Mouse (Mus musculus) neutrophil, adult 5-6 weeks (primary cell): ENCODE measurements around the gene Galnt10. TPM values are rescaled to one million over a fixed set of nuclear protein-coding genes. Genes with fewer than 3 reads are reported as not detected.
A peak's percentile ranks its signal among the peaks of the same experiment; 100 is the strongest.

ENCODE experiments used
- ATAC-seq: fragments of 151-379, 151-347 bp; 2 replicates; pipeline ENCODE4 v1.8.0; 2017; ENCODE audit warnings: mild to moderate bottlenecking, moderate TSS enrichment; ENCODE audit not compliant: insufficient number of reproducible peaks, poor library complexity, low FRiP score, severe bottlenecking; ENCODE audit errors: extremely low read depth
- total RNA-seq: library from RNA; stranded (forward); fragments of 200-1000 nt; gene quantifications from 2 replicates; pipeline ENCODE4 v1.2.3, GENCODE M21; 2017

Galnt10 gene
- total RNA-seq, 1 experiment from 2014 or later, result 18.2 TPM

DNA sequence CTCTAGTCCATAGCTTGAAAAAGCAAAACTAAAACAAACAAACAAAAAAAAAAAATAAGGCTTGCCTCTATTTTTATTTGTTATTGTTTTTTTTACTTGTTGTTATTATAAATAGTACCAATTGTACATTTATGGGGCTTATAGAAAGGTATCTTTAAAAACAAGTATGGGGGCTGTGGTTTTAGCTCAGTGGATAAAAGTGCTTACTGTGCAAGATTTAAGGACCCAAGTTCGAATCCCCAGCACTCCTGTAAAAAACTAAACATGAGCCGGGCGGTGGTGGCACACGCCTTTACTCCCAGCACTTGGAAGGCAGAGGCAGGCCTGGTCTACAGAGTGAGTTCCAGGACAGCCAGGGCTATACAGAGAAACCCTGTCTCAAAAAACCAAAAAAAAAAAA is 116.1 kb downstream of the Galnt10 start:
- ATAC-seq, result no peak

DNA sequence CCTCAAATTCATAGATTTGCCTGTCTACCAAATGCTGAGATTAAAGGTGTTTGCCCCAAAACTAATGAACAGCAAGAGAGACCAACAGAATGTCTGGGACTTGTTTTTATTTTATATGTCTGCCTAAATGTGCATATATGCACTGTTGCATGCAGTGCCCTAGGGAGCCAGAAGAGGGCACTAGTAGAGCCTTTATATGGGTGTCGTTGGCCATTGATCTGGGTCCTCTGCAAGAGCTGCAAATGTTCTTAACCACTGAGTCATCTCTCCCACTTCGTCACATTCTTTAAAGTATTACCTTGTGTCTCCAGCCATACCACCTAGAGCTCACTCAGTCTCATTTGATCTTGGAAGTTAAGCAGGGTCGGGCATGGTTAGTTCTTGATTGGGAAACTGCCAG is 118.9 kb downstream of the Galnt10 start:
- ATAC-seq, result no peak

DNA sequence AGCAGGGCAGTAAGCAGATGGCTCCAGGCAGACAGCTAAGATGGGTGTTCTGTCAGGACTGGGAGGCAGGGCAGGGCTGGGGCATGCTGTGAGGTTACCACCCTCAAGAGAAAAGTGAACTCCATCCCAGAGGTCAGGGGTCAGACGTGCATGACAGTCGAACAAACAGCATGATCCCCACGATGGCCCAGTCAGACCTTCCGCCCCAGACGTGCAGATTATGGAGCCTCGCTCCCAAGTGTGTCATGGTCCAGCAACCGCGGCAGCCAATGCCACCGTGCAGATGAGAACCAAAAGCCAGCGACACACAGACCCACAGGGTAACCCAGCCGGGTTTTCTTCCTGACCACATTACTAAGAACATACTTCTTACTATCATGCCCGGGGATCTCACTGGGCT is 121.4 kb downstream of the Galnt10 start:
- no peak for ATAC-seq

DNA sequence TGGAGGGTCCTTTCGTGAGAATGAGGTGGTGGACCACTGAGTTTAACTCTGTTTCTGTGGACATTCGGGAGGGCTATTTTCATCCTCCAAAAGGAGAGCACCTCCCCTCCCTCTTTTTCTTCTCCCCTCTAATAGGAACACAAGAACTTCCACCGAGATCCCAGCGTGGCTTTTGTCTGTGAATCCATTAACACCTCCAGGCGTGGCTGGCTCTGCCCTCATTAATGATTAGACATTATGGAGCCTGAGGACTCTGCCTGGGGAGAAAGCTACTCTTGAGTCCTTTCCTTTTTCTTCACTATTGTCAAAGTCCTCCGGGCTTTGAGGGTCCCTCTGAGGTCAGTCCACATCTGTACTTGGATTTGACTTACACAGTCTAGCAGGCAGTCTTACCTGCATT is 121.9 kb downstream of the Galnt10 start:
- ATAC-seq, result no peak

DNA sequence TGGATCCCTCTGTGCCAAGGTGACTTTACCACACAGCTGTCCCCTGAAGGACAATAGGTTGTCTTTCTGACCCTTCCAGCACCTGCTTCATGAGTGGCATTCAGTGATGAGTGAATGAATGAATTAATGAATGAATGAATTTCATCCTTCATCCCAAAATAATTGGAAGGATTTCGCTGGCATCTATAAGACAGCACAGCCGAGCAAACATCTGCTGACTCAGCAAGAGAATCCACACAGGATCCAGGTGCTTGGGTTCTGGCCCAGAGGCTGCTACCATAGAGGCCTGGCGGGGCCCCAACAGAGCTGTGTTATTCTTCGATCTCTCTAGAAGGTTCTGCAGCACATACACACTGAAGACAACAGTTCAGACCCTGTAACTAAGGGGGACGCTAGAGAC is 125.5 kb downstream of the Galnt10 start:
- no peak for ATAC-seq

DNA sequence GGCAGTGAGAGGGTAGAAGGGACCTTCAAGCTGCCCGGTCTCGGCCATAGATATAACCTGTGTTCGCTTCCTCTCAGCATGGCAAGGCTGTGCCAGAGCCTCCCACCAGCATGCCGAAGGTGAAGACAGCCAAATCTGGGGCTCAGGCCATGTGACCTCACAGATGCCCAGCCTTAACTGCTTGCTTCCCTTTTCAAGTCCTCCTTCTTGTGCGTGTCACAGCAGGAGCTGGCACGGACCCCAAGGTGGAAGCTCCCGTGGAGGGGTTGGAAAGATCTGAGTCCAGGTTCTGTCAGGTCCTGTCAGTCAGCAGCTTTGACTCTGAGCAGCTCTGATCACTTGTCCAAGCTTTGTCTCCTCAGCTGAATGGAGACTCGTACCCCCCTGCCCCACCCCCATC is 126.4 kb downstream of the Galnt10 start:
- ATAC-seq, result no peak

DNA sequence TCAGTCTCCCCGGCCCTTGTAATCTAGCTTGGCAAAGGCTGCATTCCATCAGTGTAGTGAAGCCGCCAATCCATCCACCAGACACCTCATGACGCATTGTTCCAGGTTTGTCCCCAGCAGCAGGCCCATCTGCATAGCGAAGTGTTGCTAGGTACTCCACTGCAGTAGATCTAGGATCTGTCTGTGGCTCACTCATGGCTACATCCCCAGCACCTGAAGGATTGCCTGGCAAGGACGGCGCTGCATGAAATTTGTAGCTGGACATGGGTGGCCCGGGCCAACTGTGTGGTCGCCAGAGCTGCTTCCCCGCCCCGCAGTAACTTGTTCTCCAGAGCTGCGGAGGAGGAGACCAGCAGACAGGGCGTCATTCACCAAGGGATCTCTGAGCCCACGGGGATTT is 128.2 kb downstream of the Galnt10 start:
- no peak for ATAC-seq

DNA sequence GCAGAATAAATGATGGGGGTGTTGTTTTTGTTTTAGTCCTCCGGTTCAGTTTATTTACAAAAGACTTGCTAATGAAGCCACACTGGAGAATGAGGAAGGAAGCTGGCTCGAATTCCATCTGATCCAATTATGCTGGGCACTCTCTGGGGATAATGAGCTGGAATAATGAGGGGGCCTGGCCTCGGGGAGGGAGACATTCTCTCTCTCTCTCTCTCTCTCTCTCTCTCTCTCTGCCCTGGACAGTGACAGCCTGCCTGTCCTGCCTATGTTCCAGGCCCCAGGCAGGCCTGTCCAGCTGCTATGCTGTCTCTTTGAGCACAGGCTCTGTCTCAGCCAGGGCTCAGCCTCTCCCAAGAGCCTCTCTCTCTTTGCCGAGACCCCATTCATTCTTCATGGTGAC is 128.7 kb downstream of the Galnt10 start:
- ATAC-seq, result no peak

DNA sequence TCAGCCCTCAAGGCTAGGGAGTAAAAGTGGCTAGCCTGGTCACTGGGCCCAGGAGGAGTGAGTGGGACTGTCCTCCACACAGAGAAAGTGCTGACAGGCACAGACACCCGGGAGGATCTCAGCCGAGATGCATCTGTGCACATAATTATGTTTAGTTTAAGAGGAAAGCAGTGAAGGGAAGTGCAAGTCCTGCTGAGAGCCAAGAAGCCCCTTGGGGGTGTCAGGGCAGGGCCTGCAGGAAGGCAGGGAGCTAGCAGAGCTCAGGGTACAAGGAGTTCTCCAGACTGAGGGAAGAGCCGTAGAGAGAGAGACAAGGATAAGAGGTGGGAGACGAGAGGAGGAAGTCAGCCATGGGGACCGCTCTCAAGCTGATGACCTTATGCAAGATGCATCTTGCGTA is 130.6 kb downstream of the Galnt10 start:
- ATAC-seq, result no peak

DNA sequence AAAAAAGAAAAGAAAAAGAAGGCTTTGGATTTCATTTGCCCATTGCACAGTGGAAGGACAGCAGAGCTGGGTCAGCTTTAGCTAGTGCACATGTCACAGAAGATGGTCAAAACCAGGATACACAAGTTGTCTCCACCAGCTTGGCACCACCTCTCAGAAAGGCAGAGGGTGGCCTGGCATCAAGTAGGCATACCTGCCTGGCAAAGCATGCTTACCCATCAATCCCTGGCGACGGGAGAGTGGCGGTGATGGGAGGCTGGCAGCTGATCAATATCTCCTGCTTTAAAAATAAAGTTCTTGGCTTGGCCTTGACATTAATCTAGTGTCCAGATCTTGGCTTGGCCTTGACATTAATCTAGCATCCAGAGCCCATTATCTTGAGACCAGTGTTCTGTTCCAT is 131.3 kb downstream of the Galnt10 start:
- ATAC-seq, result no peak

DNA sequence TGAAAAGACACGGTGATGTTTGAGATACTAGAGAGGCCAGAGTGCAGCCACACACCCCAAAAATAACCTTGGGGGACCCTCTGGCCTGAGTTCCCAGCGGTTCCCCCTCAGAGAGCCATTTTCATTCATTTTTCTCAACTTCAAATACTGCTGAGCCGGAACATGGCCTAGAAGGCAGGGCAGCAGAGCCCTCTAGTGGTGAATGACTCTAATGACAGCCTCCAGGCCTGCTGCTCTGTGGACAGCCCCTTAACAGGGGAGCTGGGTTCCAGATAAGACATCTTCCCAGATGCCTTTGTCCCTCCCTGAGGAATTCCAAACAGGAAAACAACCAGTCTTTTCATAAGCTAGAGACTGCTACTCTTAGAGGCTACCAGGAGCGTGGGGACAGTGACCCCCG is 133.1 kb downstream of the Galnt10 start:
- ATAC-seq, result peak; percentile 70

DNA sequence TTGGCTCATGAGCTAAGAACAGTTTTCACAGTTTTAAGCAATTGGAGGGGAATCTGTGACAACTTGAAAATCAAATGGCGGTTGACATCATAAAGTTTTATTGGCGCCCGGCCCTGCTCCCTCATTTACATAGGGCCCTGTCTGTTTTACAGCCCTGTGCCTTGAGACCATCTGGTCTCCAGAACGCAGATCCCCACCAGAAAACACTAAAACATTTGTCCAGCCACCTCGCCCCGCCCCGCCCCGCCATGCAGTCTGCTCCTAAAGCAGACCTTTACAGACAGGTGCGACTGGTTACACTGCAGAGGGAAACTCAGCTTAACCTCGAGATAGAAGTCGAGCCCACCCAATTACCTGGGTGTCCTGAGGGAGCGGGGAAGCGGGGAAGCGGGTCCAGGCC is 134.6 kb downstream of the Galnt10 start:
- no peak for ATAC-seq

DNA sequence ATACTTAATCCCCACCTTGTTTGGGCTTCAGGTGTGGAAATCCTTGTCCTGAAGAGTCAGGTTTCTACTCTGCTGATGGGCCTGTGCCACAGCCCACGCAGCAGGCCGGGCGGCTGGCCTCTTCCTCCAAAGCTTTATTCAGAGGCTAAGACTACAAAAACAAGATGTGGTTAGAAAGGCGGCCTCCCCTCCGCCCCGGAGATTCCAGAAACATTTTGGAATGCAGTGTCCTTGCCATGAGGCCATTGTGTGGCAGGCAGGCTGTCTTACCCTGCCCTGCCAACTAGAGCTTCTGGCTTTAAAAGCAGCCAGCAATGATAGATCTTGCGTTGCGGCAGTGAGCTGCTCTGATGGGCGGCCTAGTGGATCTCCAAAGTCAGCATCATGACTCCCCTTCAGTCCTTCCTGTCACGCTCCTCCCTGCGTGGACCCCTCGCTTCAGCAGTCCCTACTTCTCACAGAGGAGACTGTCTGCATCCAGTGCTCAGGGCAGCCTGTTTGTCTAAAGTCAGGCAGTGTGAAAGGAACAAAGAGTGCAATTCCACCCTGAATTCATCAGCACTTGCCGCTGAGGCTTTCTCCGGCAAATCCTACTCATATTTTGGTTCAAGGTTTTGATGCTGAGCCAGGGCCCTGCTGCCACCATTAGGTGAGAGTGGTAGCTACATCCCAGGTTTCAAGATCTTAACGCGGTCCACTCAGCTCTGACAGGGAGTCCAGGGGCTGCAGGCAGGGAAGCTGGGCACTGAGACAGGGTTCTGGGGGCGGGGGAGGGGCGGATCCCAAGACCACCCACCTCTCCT is 141.6 kb downstream of the Galnt10 start:
- no peak for ATAC-seq

DNA sequence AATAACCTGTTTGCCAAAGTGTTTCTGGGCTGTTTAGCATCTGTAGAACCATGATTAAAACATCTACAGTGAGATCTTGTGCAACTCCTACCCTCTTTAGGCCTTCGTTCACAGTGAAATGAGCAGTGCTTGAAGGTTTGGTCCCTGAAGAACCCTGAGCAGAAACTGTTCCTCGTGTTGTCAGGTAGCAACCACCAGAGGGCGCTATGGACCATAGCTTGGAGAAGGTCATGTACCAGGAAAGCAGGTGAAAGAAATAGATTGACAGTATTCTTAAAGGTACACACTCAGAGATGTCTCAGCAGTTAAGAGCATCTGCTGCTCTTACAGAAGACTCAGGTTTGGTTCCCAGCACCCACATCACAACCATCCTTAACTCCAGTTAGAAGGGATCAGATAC is 142.7 kb downstream of the Galnt10 start:
- peak; percentile 52; the same call in 1 of the 2 replicates for ATAC-seq

DNA sequence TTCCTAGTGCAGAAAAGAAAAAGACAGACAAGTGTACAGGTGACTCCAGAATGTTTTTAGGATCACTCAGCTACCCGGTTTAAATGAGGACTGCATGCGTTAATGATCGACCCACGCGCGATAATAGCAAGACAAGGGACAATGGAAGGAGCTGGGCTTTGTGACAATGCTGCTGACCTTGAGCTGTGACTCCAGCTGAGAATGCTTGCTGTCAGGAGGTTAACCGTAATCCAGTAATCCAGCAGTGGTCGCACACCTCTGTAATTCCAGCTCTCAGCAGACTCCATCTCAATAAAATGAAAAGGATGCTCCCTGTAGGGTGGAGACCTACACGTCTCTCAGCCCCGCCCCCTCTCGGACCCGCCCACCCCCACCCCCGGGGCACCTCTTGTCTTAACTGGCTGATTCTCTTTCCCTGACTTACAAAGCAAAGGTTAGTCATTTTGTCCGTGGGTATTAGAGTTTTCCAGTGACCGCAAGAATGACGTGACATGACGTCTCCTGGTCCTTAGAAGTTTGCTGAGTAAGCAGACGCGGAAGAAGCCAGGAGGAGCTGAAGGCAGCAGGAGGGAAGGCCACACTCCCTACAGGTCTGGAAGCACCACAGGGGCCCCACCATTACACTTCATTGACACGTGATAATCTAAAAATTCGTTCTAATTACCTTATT is 145.8 kb downstream of the Galnt10 start:
- no peak for ATAC-seq

DNA sequence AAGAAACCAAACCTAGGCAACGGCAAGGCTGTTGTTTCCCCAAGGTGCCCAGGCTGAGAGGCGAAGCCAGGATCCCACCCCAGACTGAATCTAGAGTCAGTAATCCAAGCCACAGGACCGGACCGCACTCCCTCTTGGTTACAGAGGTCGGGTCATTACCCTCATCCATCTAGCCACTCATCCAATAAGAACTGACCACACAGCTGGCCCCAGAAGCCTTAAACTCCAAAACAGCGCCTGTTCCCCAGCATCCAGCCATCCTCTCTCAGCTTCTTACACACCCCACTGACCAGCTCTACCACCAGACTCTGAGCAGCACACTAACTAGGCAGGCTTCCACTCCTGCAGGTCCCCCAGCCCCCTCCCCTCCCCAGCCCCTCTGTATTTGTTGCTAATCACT is 149.8 kb downstream of the Galnt10 start:
- ATAC-seq, result no peak

DNA sequence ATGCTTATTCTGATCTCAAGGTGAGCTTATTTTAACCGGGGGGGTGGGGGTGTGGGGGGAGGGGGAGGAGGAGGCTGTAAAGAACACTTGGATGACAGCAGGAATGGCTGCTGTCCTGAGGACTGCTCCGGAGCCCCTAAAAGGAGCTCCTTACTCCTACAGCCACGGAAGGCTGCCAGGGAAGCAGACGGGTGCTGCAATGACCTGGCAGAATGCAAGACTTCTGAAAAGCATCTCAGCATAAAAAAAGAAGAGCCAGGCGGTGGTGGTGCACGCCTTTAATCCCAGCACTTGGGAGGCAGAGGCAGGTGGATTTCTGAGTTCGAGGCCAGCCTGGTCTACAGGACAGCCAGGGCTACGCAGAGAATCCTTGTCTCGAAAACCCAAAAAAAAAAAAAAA is 152.6 kb downstream of the Galnt10 start:
- no peak for ATAC-seq

DNA sequence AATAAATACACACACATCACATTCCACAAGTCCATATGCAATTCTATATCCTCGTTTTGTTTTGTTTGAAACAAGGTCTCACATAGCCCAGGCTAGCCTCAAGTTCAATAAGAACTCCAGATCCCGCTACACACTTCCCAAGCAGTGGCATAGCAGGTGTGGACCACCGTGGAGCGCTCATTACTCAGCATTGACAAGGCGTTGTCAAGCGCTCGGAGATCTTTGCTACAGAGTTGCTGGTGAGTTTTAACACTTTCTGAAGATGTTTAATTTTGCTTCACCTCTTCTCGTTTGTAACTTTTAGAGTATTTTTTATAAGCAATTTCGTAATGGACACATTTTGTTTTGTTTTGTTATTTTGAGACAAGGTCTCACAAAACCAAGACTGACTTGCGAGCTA is 154.2 kb downstream of the Galnt10 start:
- no peak for ATAC-seq

DNA sequence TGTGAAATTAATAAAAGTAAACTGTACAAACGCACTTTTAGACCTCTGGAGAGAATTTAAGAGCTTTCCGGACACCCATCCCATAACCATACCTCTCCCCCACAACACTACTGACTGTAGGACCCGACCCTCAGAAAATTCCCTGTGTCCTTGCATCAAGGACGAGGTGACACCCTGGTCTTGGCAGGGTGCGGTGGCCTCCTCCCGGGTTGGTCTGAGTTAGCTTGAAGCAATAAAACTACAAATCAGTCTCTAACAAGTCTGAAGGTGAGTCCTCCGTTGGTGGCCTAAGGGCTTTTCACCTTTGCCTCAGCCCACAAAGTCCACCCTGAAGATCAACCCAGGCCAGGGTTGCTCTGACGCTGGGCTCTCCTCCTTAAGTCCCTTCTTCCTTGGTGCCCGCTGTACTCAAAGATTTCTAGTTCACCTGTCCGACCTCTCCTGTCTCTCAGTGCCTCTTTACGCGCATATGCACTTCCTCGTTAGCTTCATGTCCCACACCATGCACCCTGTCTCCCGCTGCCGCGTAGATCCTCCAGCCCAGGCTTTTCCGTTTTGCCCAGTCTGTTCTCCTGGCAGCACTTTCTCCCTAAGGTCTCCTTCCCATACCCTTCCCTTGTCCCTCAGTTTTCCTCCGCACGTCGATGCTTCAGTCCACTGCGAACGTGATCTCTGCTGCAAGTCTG is 155.2 kb downstream of the Galnt10 start:
- no peak for ATAC-seq
